Mouse (Mus musculus) brain, embryonic 18.5 days (tissue): Measurements from ENCODE around the gene 2010003K11Rik.
A peak's percentile ranks its signal among the peaks of the same experiment; 100 is the strongest.

Experiments used
- DNase-seq: peaks from one replicate; pipeline ENCODE4 v3.0.0-alpha.2; 2012; ENCODE audit warnings: low read depth, low spot score

2010003K11Rik gene

GRCm38 (mm10) chr19:4498062-4498933 lies at the start of gene 2010003K11Rik:
Gene 2010003K11Rik, minus strand, starts transcription at chr19:4498583.
- no peak for DNase-seq

GRCm38 (mm10) chr19:4547801-4548200 lies 49.4 kb upstream of the 2010003K11Rik start:
- no peak for DNase-seq

GRCm38 (mm10) chr19:4545841-4546240 lies 47.5 kb upstream of the 2010003K11Rik start:
- DNase-seq: no peak

GRCm38 (mm10) chr19:4545091-4545490 lies 46.7 kb upstream of the 2010003K11Rik start:
- no peak for DNase-seq

- no peak for DNase-seq
Measured at GRCm38 (mm10) chr19:4542081-4542480, 43.7 kb upstream of the 2010003K11Rik start.

- DNase-seq: no peak
Measured at GRCm38 (mm10) chr19:4540992-4541391, 42.6 kb upstream of the 2010003K11Rik start.

GRCm38 (mm10) chr19:4540263-4540662 lies 41.9 kb upstream of the 2010003K11Rik start:
- DNase-seq: no peak

GRCm38 (mm10) chr19:4536606-4537005 lies 38.2 kb upstream of the 2010003K11Rik start:
- DNase-seq: no peak

GRCm38 (mm10) chr19:4535922-4536321 lies 37.5 kb upstream of the 2010003K11Rik start:
- no peak for DNase-seq

GRCm38 (mm10) chr19:4534646-4535045 lies 36.3 kb upstream of the 2010003K11Rik start:
- DNase-seq: no peak

- no peak for DNase-seq
Measured at GRCm38 (mm10) chr19:4521426-4522050, 23.2 kb upstream of the 2010003K11Rik start.

- DNase-seq: no peak
Measured at GRCm38 (mm10) chr19:4517483-4517882, 19.1 kb upstream of the 2010003K11Rik start.

GRCm38 (mm10) chr19:4516288-4516687 lies 17.9 kb upstream of the 2010003K11Rik start:
- no peak for DNase-seq

GRCm38 (mm10) chr19:4515746-4516145 lies 17.4 kb upstream of the 2010003K11Rik start:
- no peak for DNase-seq

- DNase-seq: no peak
Measured at GRCm38 (mm10) chr19:4513236-4513858, 15.0 kb upstream of the 2010003K11Rik start.

- DNase-seq: no peak
Measured at GRCm38 (mm10) chr19:4511116-4511841, 12.9 kb upstream of the 2010003K11Rik start.

GRCm38 (mm10) chr19:4509986-4510963 lies 11.9 kb upstream of the 2010003K11Rik start, which contains the start of gene Pcx:
Gene Pcx, plus strand, starts transcription at chr19:4510472.
- DNase-seq: peak; percentile 99

GRCm38 (mm10) chr19:4507746-4508145 lies 9.4 kb upstream of the 2010003K11Rik start:
- DNase-seq: no peak

GRCm38 (mm10) chr19:4504830-4505229 lies 6.4 kb upstream of the 2010003K11Rik start:
- no peak for DNase-seq

GRCm38 (mm10) chr19:4502701-4503100 lies 4.3 kb upstream of the 2010003K11Rik start:
- DNase-seq: no peak
